Mouse (Mus musculus): ENCODE data around the gene Cfap61. TPM values are rescaled to one million over a fixed set of nuclear protein-coding genes. Genes with fewer than 3 reads are reported as not detected.

Gene Cfap61
- total and polyA plus RNA-seq, 3 experiments = 0.13 TPM; not detected in 2

DNA sequence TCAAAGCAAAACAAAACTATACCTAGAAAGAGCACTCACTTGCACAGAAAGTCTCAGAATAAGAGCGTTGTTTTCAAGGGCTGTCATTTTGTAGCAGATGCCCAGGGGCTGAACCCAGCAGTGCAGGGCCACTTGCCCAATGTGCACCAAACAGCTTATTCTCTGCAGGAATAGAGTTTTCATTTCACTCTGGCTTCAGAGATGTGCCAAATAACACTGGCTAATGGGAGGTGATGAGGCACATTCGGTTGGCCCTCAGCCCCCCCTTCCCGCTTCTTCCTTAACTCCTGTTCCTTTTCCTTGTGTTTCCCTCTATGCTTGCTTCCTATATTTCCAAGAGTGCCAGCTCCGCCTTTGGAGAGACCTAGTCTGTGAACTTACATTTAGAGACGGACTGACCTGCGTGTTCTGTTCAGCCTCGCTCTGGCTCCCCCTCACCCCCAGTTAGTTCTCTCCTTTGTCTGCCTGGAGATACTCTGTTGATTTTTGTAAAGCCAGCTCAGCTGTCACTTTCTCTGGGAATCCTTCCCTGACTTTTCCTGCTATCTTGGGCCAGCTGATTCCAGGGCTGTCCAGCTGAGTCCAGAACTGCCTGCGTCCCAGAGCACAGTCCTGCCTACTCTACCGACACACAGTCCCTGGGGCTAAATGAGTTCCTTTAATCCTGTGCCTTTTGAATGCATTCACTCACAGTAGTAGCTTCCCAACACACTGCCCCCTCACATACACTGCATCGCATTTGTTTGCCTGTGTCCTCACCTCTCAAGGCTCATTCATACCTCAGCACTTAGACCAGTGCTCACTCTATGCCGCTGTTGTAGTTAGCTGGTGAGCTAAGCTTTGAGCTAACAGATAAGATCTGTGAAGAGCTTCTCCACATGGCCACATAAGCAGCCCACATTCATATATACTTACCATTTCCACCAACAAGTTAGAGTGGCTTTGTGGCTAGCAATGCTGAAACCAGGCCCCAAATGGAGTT, 128.8 kb downstream of the Cfap61 start:
- no peaks in the 10 kb centered on the region for H3K9me3 ChIP-seq (replicated peaks; ENCODE audit: insufficient read depth, low read length)
- H3K9ac ChIP-seq (ENCODE audit: control insufficient read depth, low read depth, low read length, poor library complexity, severe bottlenecking) = no peak overlapping the region
- H3K27ac ChIP-seq (ENCODE audit: control insufficient read depth, low read depth, low read length) = no peak overlapping the region
- no peaks in the 10 kb centered on the region for H3K79me2 ChIP-seq (ENCODE audit: control insufficient read depth, insufficient read depth, low read length, poor library complexity)
- no peak overlapping the region for H3K4me3 ChIP-seq (ENCODE audit: control insufficient read depth in 1 of 2, insufficient read depth in 1 of 2, low read depth in 2 of 2, low read length in 2 of 2)
- no peaks in the 10 kb centered on the region for H3K4me1 ChIP-seq (ENCODE audit: control insufficient read depth in 1 of 2, insufficient read depth in 2 of 2, low read length in 2 of 2)
- no peak for TF ChIP-seq MYB (IDR thresholded peaks at IDR 0.05; ENCODE audit: low read depth, low read length)
- TF ChIP-seq MAFK (IDR thresholded peaks at IDR 0.05; ENCODE audit: borderline replicate concordance, low read depth, low read length) = no peak
- TF ChIP-seq CTCF (IDR thresholded peaks at IDR 0.05 in 2 of 3, conservative IDR thresholded peaks at IDR 0.05 in 1 of 3; ENCODE audit: control insufficient read depth in 1 of 3, insufficient read depth in 1 of 3, low read depth in 2 of 3, low read length in 3 of 3, poor library complexity in 1 of 3, severe bottlenecking in 1 of 3) = no peak
- no peak for TF ChIP-seq TBP (IDR thresholded peaks at IDR 0.05; ENCODE audit: low read depth, low read length)
- no peak for TF ChIP-seq JUND (IDR thresholded peaks at IDR 0.05; ENCODE audit: low read depth, low read length)
- no peak for TF ChIP-seq CHD2 (IDR thresholded peaks at IDR 0.05; ENCODE audit: low read length)
- no peak for TF ChIP-seq MAX (IDR thresholded peaks at IDR 0.05; ENCODE audit: low read length)
- TF ChIP-seq BHLHE40 (IDR thresholded peaks at IDR 0.05; ENCODE audit: borderline replicate concordance, low read depth, low read length) = no peak
- no peaks in the 10 kb centered on the region for H3K36me3 ChIP-seq (ENCODE audit: control insufficient read depth in 1 of 2, insufficient read depth in 2 of 2, low read length in 2 of 2)
- DNase-seq (ENCODE audit: low read depth, low spot score) = no peak
- H3K27me3 ChIP-seq (ENCODE audit: control insufficient read depth in 1 of 2, insufficient read depth in 2 of 2, low read length in 2 of 2) = no peaks in the 10 kb centered on the region

DNA sequence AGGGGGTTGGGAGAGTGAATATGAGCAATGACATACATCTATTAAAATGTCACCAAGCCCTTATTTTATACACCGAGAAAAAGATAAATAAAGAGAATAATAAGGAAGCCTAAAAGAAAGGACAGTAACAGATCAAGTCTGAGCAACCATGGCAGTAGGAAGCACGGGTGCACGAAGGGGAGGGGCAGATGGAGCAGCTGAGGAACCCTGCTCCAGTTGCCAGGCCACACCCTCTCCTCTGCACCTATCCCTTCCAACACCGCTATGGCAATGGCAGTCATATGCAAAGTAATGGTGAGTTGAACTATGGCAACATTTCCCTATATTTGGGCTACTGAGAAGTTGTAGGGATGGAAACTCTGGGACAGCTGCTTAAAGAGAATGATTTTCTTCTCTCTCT, 132.8 kb downstream of the Cfap61 start:
- DNase-seq (ENCODE audit: low read depth, low spot score) = no peak
- Histone ChIP-seq H3K36me3 (ENCODE audit: control insufficient read depth in 1 of 2, insufficient read depth in 2 of 2, low read length in 2 of 2) (no peaks in the 10 kb centered on the region), H3K4me1 (ENCODE audit: control insufficient read depth in 1 of 2, insufficient read depth in 2 of 2, low read length in 2 of 2) (no peaks in the 10 kb centered on the region), H3K9ac (ENCODE audit: control insufficient read depth, low read depth, low read length, poor library complexity, severe bottlenecking) (no peak overlapping the region), H3K27me3 (ENCODE audit: control insufficient read depth in 1 of 2, insufficient read depth in 2 of 2, low read length in 2 of 2) (no peaks in the 10 kb centered on the region), H3K27ac (ENCODE audit: control insufficient read depth, low read depth, low read length) (no peak overlapping the region), H3K9me3 (replicated peaks; ENCODE audit: insufficient read depth, low read length) (no peaks in the 10 kb centered on the region), H3K4me3 (ENCODE audit: control insufficient read depth in 1 of 2, insufficient read depth in 1 of 2, low read depth in 2 of 2, low read length in 2 of 2) (no peak overlapping the region), H3K79me2 (ENCODE audit: control insufficient read depth, insufficient read depth, low read length, poor library complexity) (no peaks in the 10 kb centered on the region)
- TF ChIP-seq ZNF384 (IDR thresholded peaks at IDR 0.05; ENCODE audit: low read depth, low read length) = no peak
- no peak for TF ChIP-seq ZKSCAN1 (IDR thresholded peaks at IDR 0.05; ENCODE audit: low read depth, low read length)
- no peak for TF ChIP-seq E2F4 (IDR thresholded peaks at IDR 0.05; ENCODE audit: borderline replicate concordance, low read depth, low read length)
- no peak for TF ChIP-seq GABPA (IDR thresholded peaks at IDR 0.05; ENCODE audit: low read depth, low read length)
- TF ChIP-seq MAX (IDR thresholded peaks at IDR 0.05; ENCODE audit: low read length) = no peak
- no peak for TF ChIP-seq ZMIZ1 (IDR thresholded peaks at IDR 0.05; ENCODE audit: low read depth, low read length)
- TF ChIP-seq CTCF (IDR thresholded peaks at IDR 0.05 in 2 of 3, conservative IDR thresholded peaks at IDR 0.05 in 1 of 3; ENCODE audit: control insufficient read depth in 1 of 3, insufficient read depth in 1 of 3, low read depth in 2 of 3, low read length in 3 of 3, poor library complexity in 1 of 3, severe bottlenecking in 1 of 3) = no peak
- no peak for TF ChIP-seq KAT2A (conservative IDR thresholded peaks at IDR 0.05; ENCODE audit: low read depth, low read length)
- TF ChIP-seq ELF1 (IDR thresholded peaks at IDR 0.05; ENCODE audit: low read depth, low read length) = no peak
- TF ChIP-seq NRF1 (IDR thresholded peaks at IDR 0.05; ENCODE audit: insufficient read depth, low read depth, low read length, poor library complexity, severe bottlenecking) = no peak
- no peak for TF ChIP-seq CHD1 (IDR thresholded peaks at IDR 0.05; ENCODE audit: low read depth, low read length)
- no peak for TF ChIP-seq RCOR1 (IDR thresholded peaks at IDR 0.05; ENCODE audit: low read depth, low read length)
- TF ChIP-seq USF1 (IDR thresholded peaks at IDR 0.05; ENCODE audit: low read depth, low read length) = no peak

Data from MEL (cell line).